Mouse (Mus musculus) retina, embryonic 14.5 days (tissue): ENCODE data around the gene Gm29049.
"Not testable (repeated sequence)": the region's sequence is repeated elsewhere in the genome, so short reads cannot be mapped to it uniquely, and the experiment has no call there.

Experiments used
- DNase-seq: peaks from one replicate; pipeline ENCODE4 v3.0.0-alpha.2; 2015; ENCODE audit warnings: low spot score

Gene Gm29049

DNA sequence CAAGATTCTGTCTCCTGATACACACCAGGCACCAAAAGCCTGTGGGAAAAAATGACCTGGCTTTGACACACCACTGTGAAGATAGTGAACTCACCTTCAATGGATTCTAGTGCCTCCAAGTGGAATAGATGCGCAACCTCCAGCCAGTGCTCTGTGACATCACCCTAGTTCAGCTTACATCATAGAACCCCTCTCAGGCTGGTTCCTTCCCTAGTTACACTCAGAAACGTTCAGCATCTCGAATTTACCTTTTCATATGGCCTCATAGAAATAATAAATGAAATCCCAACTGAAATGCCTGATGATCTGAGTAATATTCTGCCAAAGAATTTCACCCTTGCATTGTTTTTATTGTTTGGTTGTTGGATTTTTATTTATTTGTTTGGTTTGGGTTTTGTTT, at the start of gene Gm29049:
Gene Gm29049 (minus strand): TSS at position 101 of the 400 bp plus-strand sequence.
- not testable (repeated sequence) for DNase-seq
